Mouse (Mus musculus): ENCODE results near the gene Hspb11.

- TF ChIP-seq CTCF (IDR thresholded peaks at IDR 0.05; ENCODE audit: borderline replicate concordance, extremely low read depth, insufficient read depth, insufficient read length): no peak
- no peak for TF ChIP-seq POLR2A (IDR thresholded peaks at IDR 0.05; ENCODE audit: borderline replicate concordance, extremely low read depth, insufficient read depth, insufficient read length, poor library complexity, severe bottlenecking)
Measured at GRCm38 (mm10) chr4:107245368-107245767, 8.0 kb upstream of the Hspb11 start.
